Mouse (Mus musculus) liver, embryonic 14.5 days (tissue): Measurements from ENCODE around the gene Capzb. TPM values are rescaled to one million over a fixed set of nuclear protein-coding genes. Genes with fewer than 3 reads are reported as not detected.

Experiments
- ATAC-seq: fragments of 200-750 bp; cut with Nextera tagmentation; 2 replicates; pipeline ENCODE4 v1.8.0; 2017; ENCODE audit warnings: moderate number of reproducible peaks, mild to moderate bottlenecking, moderate library complexity; ENCODE audit not compliant: insufficient read depth
- DNase-seq, 3 experiments: peaks; one replicate each; pipeline ENCODE4 v3.0.0-alpha.2; 2012 to 2013; ENCODE audit warnings: low read depth in 3 of 3, low spot score in 3 of 3
- H3K27ac ChIP-seq: fragments of 300-500 bp; sonication (generic); 2 replicates; pipeline ENCODE4 v1.5.1; 2014; ENCODE audit warnings: moderate library complexity, mild to moderate bottlenecking, control low read depth, inconsistent platforms
- H3K27me3 ChIP-seq: fragments of 300-500 bp; sonication (generic); 2 replicates; pipeline ENCODE4 v1.6.1; 2014; ENCODE audit warnings: mild to moderate bottlenecking, low read length, moderate library complexity; ENCODE audit not compliant: control insufficient read depth, insufficient read depth
- H3K36me3 ChIP-seq: fragments of 300-500 bp; sonication (generic); replicated peaks from 2 replicates; pipeline ENCODE4 v1.6.1; 2014; ENCODE audit warnings: low read depth; ENCODE audit not compliant: control insufficient read depth, insufficient read depth
- H3K4me1 ChIP-seq, 2 experiments: fragments of 200-500 bp in 1 of 2; fragments of 300-500 bp in 1 of 2; sonication (generic) in 1 of 2; replicated peaks; 2 replicates each; pipeline ENCODE4 v1.6.1; 2012 to 2014; ENCODE audit warnings: antibody characterized with exemption in 1 of 2, inconsistent platforms in 1 of 2, low read length in 1 of 2; ENCODE audit not compliant: control insufficient read depth in 2 of 2, insufficient read depth in 2 of 2
- H3K4me2 ChIP-seq: fragments of 300-500 bp; sonication (generic); 2 replicates; pipeline ENCODE4 v1.6.1; 2014; ENCODE audit warnings: low read depth, mild to moderate bottlenecking, control low read depth, moderate library complexity
- H3K4me3 ChIP-seq, 2 experiments: fragments of 200-500 bp in 1 of 2; fragments of 300-500 bp in 1 of 2; sonication (generic) in 1 of 2; 2 replicates each; pipeline ENCODE4 v1.5.1; 2012 to 2014; ENCODE audit warnings: low read depth in 2 of 2, low read length in 2 of 2, mild to moderate bottlenecking in 2 of 2, control low read depth in 1 of 2, inconsistent platforms in 1 of 2, moderate library complexity in 1 of 2; ENCODE audit not compliant: insufficient read depth in 1 of 2
- H3K9ac ChIP-seq: fragments of 300-500 bp; sonication (generic); replicated peaks from 2 replicates; pipeline ENCODE4 v1.6.1; 2014; ENCODE audit warnings: mild to moderate bottlenecking, control low read depth, moderate library complexity
- H3K9me3 ChIP-seq: fragments of 300-500 bp; sonication (generic); 2 replicates; pipeline ENCODE4 v1.6.1; 2016; ENCODE audit warnings: low read length, mixed read lengths; ENCODE audit not compliant: control insufficient read depth
- CTCF ChIP-seq: IDR thresholded peaks from 2 replicates; pipeline ENCODE4 v1.5.1; 2016; ENCODE audit warnings: antibody characterized with exemption, low read depth, control low read depth
- EP300 ChIP-seq: IDR thresholded peaks from 2 replicates; pipeline ENCODE4 v1.6.1; 2016; ENCODE audit warnings: antibody characterized with exemption, low read depth
- WGBS: fragments of 180-500 bp; shearing (Covaris S2); extraction: QIAGEN DNeasy Blood & Tissue Kit; methylation state at CpG from one replicate; pipeline ENCODE4 v1.1.7; 2014; ENCODE audit not compliant: insufficient replicate concordance; 5-methylcytosine and 5-hydroxymethylcytosine counted together
- polyA plus RNA-seq, 2 experiments: library from polyadenylated mRNA; depleted of rRNA in 1 of 2; stranded (reverse) in 1 of 2; unstranded in 1 of 2; fragments of >200 nt; fragmentation: Nextera tagmentation in 1 of 2; extraction: Ambion mirVana in 1 of 2; gene quantifications; 2 replicates each; pipeline versions ENCODE4 v1.2.1 to v1.2.3; 2012 to 2014

Gene Capzb
- polyA plus RNA-seq, 2 experiments = 63.0 to 110 TPM

DNA sequence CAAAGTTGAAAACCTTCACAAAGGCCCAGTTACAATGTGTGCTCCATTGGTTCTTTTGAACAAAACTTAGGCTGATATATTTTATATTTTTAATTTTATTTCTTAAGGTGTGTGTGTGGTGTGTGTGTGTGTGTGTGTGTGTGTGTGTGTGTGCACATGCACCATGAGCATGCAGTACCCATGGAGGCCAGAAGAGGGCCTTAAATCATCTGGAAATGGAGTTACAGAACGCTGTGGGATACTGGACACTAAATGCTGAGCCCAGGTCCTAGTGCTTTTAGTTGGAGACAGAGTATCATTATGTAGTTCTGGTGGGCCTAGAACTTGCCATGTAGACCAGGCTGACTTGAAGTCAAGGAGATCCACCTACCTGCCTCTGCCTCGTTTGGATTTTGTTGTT, 13.5 kb upstream of the Capzb start:
- no peak overlapping the region for H3K27ac ChIP-seq
- WGBS = 63% methylated on average over 2 of the region's 2 CpGs

DNA sequence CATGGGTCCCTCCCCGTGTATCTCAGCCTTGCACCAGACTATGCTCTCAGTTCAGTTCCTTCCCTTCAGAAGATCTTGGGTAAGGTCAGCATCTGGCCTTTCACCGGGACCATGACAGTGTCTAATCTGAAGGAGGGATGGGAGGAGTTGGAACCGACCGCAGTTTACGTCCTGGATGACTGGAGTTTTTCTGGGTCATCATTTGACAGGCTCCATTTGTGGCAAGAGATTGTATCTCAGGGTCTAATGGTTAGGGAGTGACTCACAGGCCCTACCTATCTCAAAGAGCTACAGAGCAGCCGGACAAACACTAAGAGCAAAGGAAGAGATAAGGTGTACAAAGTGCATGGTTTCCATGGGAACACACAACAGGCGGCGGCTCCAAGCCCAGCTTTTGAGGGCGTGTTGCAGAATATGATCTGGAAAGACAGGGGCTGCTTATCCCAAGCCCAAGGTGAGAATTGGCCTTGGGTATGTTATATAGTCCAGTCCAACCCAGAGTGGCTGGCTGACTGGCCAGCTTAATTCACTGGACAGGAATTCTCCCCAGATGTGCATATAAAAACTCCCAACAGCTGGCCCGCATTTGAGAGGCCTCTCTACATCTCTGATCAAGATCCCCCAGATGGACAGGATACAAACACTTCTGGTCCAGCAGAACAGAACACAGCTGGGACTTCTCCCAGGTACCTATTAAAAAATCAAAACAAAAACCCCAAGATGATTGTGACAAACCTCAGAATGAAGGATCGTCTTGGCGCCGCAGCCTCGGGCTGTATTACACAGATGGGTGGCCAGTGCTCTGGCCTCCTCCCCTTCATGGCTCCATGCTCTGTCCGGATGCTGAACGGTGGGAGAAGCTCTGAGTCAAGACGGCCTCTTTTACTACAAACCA, 12.7 kb upstream of the Capzb start:
- WGBS = 32% methylated on average over 17 of the region's 17 CpGs
- ATAC-seq (peak; percentile 91), DNase-seq (peak in 2 of 3 experiments; percentile 55 to 72)
- H3K9me3 ChIP-seq = no peaks in the 10 kb centered on the region; the same call in 1 of the 2 replicates
- H3K9ac ChIP-seq = no peak overlapping the region
- TF ChIP-seq CTCF = no peak
- peak; percentile 44; the same call in 1 of the 2 replicates for TF ChIP-seq EP300
- H3K36me3 ChIP-seq = no peaks in the 10 kb centered on the region
- no peak overlapping the region for H3K27ac ChIP-seq
- peak overlapping the region; percentile 20; the same call in 1 of the 2 replicates for H3K4me2 ChIP-seq
- no peaks in the 10 kb centered on the region for H3K27me3 ChIP-seq
- no peak overlapping the region for H3K4me3 ChIP-seq
- H3K4me1 ChIP-seq = peaks cover 6 to 12% of the 10 kb centered on the region in 2 experiments

More for the DNA sequence above, 13.5 kb upstream of the Capzb start:
- Histone ChIP-seq H3K9me3 (no peaks in the 10 kb centered on the region; the same call in 1 of the 2 replicates), H3K36me3 (no peaks in the 10 kb centered on the region), H3K27me3 (no peaks in the 10 kb centered on the region), H3K4me2 (no peak overlapping the region), H3K4me1 (peaks cover 6 to 12% of the 10 kb centered on the region in 2 experiments), H3K9ac (no peak overlapping the region), H3K4me3 (no peak overlapping the region)
- TF ChIP-seq EP300 (no peak), CTCF (peak; percentile 37; the same call in 1 of the 2 replicates)
- DNase-seq = no peak
- ATAC-seq = no peak

DNA sequence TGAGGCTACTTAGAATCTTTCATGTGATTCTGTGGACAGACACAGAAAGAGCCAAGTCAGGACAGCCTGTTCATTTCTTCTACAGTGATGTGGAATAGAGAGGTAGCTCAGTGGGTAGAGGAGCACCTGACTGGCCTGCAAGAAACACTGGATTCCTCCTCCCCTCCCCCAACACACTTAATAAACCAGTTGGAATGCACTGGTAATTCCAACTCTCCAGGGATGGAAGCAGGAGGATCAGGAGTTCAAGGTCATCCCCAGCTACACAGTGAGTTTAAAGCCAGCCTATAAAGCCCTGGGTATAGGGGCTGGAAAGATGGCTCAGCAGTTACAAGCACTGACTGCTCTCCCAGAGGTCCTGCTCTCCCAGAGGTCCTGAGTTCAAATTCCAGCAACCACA, 10.2 kb upstream of the Capzb start:
- H3K4me2 ChIP-seq = no peak overlapping the region
- H3K9ac ChIP-seq = no peak overlapping the region
- H3K4me1 ChIP-seq = peaks cover 6 to 12% of the 10 kb centered on the region in 2 experiments
- TF ChIP-seq CTCF (no peak), EP300 (no peak)
- no peak overlapping the region for H3K4me3 ChIP-seq
- H3K36me3 ChIP-seq = no peaks in the 10 kb centered on the region
- no peak for ATAC-seq
- no peaks in the 10 kb centered on the region for H3K27me3 ChIP-seq
- DNase-seq = no peak
- no peak overlapping the region for H3K27ac ChIP-seq
- H3K9me3 ChIP-seq = no peaks in the 10 kb centered on the region; the same call in 1 of the 2 replicates

DNA sequence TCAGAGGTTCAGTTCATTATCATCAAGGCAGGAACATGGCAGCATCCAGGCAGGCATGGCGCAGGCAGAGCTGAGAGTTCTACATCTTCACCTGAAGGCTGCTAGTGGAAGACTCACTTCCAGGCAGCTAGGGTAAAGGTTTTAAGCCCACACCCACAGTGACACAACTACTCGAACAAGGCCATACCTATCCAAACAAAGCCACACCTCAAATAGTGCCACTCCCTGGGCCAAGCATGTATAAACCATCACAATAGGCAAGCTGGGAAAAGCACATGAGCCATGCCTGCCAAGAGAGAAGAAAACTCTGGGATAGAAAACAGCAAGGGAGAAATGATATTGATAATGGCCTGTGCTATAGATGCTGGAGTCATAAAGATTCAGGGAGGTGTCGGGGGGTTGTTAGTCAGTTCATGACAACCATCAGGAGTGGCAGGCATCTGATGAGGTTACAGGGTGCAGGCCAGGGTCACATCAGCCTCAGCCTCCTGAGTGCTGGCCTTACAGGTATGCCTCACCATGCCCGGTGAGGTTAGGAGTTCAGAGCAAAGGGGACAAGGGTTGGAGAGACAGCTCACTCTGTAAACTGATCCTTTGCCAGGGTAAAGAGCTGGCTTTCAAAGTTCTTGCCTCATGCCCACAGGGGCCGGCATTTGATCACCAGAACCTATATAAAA, 6.8 kb upstream of the Capzb start:
- Histone ChIP-seq H3K4me3 (no peak overlapping the region), H3K4me1 (no peaks in the 10 kb centered on the region), H3K9ac (no peak overlapping the region), H3K27me3 (no peaks in the 10 kb centered on the region), H3K27ac (no peak overlapping the region), H3K4me2 (no peak overlapping the region), H3K36me3 (no peaks in the 10 kb centered on the region), H3K9me3 (no peaks in the 10 kb centered on the region)
- WGBS = 66% methylated on average over 5 of the region's 5 CpGs
- no peak for TF ChIP-seq CTCF
- no peak for TF ChIP-seq EP300
- DNase-seq (no peak), ATAC-seq (no peak)

DNA sequence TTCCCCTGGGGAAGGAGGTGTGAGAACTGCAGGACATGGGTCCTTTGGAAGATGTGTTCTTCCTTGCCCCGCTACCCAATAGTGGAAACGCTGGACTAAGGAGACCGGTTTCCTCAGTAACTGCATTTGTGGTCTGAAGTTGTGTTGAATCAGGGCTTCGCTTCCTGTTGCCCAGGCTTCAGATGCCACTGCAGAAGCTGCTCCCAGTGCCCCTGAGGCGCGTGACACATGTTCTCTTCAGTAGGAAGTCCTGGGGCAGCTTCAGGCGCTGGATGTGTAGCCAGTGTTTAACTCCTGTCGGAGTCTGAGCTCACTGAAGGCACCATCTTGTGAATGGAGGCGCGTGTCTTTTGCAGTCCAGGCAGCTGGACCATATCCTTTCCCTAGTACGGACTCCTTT, 4.8 kb upstream of the Capzb start:
- 30% methylated on average over 11 of the region's 11 CpGs for WGBS
- Histone ChIP-seq H3K9me3 (no peaks in the 10 kb centered on the region), H3K4me1 (peaks cover 6% of the 10 kb centered on the region in 2 experiments), H3K4me2 (no peak overlapping the region), H3K27me3 (no peaks in the 10 kb centered on the region), H3K4me3 (no peak overlapping the region), H3K9ac (no peak overlapping the region), H3K27ac (no peak overlapping the region), H3K36me3 (no peaks in the 10 kb centered on the region)
- no peak for DNase-seq
- no peak for TF ChIP-seq CTCF
- ATAC-seq = no peak
